Mouse (Mus musculus) gastrocnemius, postnatal 36 days (tissue): ENCODE measurements at regions not wholly inside any gene's neighbourhood (a gene's known extent, or its start where the extent isn't known, plus 50 kb on each side); places are given as distances from the start of the nearest gene placed in this dataset.
"Not testable (repeated sequence)": the region's sequence is repeated elsewhere in the genome, so short reads cannot be mapped to it uniquely, and the experiment has no call there.

Experiments used
- DNase-seq, 2 experiments: peaks; one replicate each; pipeline ENCODE4 v3.0.0; 2022
- intact Hi-C: fragments of 180-260 bp; cut with DNase I; formaldehyde crosslinking; loops from one replicate; pipeline ENCODE4 v1.15.1; 2025

- no peak for DNase-seq
- intact Hi-C loops: no loop called here
These were observed 243.5 kb upstream of the Gm10131 start for GRCm38 (mm10) chr8:34355059-34355458.

- intact Hi-C loops: no loop called here
- DNase-seq: no peak
These were observed 241.8 kb upstream of the Gm10131 start for GRCm38 (mm10) chr8:34353140-34353855.

GRCm38 (mm10) chr8:34334851-34335250 is 223.3 kb upstream of the Gm10131 start:
- intact Hi-C loops: loop anchor here (1.0 kb wide), 1 partner anchor 12 kb away; no protein-coding TSS in a partner anchor
- no peak for DNase-seq

- intact Hi-C loops: no loop called here
- DNase-seq: no peak
These were observed 220.1 kb upstream of the Gm10131 start for GRCm38 (mm10) chr8:34331673-34332072.

GRCm38 (mm10) chr8:34326614-34326965 is 215.1 kb upstream of the Gm10131 start:
- DNase-seq: no peak
- intact Hi-C loops: no loop called here

GRCm38 (mm10) chr8:34325841-34326613 is 214.5 kb upstream of the Gm10131 start:
- intact Hi-C loops: no loop called here
- no peak for DNase-seq

GRCm38 (mm10) chr8:34320158-34320587 is 208.6 kb upstream of the Gm10131 start:
- intact Hi-C loops: no loop called here
- DNase-seq: no peak

- intact Hi-C loops: no loop called here
These were observed 208.2 kb upstream of the Gm10131 start for GRCm38 (mm10) chr8:34319719-34320118.

GRCm38 (mm10) chr8:34315233-34315632 is 203.7 kb upstream of the Gm10131 start:
- intact Hi-C loops: no loop called here
- no peak for DNase-seq

More at GRCm38 (mm10) chr8:34319719-34320118, 208.2 kb upstream of the Gm10131 start:
- no peak for DNase-seq

- intact Hi-C loops: no loop called here
- DNase-seq: no peak
These were observed 194.3 kb upstream of the Gm10131 start for GRCm38 (mm10) chr8:34305542-34306485.

- intact Hi-C loops: no loop called here
- no peak for DNase-seq
These were observed 192.3 kb upstream of the Gm10131 start for GRCm38 (mm10) chr8:34303815-34304214.

- DNase-seq: no peak
- intact Hi-C loops: no loop called here
These were observed 188.9 kb upstream of the Gm10131 start for GRCm38 (mm10) chr8:34300331-34300903.

- intact Hi-C loops: no loop called here
- DNase-seq: no peak
These were observed 183.2 kb upstream of the Gm10131 start for GRCm38 (mm10) chr8:34294721-34295120.

GRCm38 (mm10) chr8:34290670-34291069 is 179.1 kb upstream of the Gm10131 start:
- DNase-seq: no peak

GRCm38 (mm10) chr8:34287801-34288200 is 176.3 kb upstream of the Gm10131 start:
- DNase-seq: no peak
- intact Hi-C loops: no loop called here

More at GRCm38 (mm10) chr8:34290670-34291069, 179.1 kb upstream of the Gm10131 start:
- intact Hi-C loops: no loop called here

- no peak for DNase-seq
- intact Hi-C loops: no loop called here
These were observed 173.0 kb upstream of the Gm10131 start for GRCm38 (mm10) chr8:34284576-34284975.

- DNase-seq: no peak
These were observed 168.9 kb upstream of the Gm10131 start for GRCm38 (mm10) chr8:34280433-34280832.

GRCm38 (mm10) chr8:34275977-34276660 is 164.6 kb upstream of the Gm10131 start:
- DNase-seq: no peak
- intact Hi-C loops: no loop called here

More at GRCm38 (mm10) chr8:34280433-34280832, 168.9 kb upstream of the Gm10131 start:
- intact Hi-C loops: no loop called here

- intact Hi-C loops, DNase-seq: not testable (repeated sequence)
These were observed 163.3 kb upstream of the Gm10131 start for GRCm38 (mm10) chr8:34274796-34275195.

- intact Hi-C loops: no loop called here
These were observed 162.6 kb upstream of the Gm10131 start for GRCm38 (mm10) chr8:34274171-34274570.

More at GRCm38 (mm10) chr8:34274171-34274570, 162.6 kb upstream of the Gm10131 start:
- DNase-seq: no peak
